Mouse (Mus musculus): ENCODE measurements around the gene Adamtsl2. TPM values are rescaled to one million over a fixed set of nuclear protein-coding genes. Genes with fewer than 3 reads are reported as not detected.

Gene Adamtsl2
- total RNA-seq, 2 experiments from 2014 or later: 24.7 to 30.6 TPM

DNA sequence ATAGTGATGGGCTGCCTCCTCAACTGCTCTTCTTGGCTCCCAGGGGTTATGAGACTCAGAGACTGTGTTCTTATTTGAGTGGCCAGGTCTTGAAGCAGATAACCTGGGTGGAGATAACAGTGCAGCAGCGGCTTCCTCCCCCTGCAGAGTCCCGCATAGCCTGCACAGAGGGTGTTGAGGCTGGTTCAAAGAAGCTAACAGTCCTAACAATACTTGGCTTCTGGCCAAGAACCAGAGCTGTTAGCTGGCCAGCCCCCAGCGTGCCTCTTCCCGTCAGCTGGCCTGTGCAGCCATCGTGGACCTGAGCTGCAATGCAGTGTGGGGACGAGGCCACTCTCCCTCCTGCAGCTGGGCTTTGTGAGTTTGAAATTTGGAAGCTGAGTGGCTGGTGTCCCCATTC lies 18.6 kb downstream of the Adamtsl2 start:
- intact Hi-C loops (cut with DNase I): no loop called here
- peak in 1 of 2 experiments; percentile 85 for DNase-seq (ENCODE audit: extremely low spot score in 1 of 2, low spot score in 2 of 2)

- peak in 1 of 2 experiments; percentile 62 for DNase-seq (ENCODE audit: extremely low spot score in 1 of 2, low spot score in 2 of 2)
- intact Hi-C loops (cut with DNase I): no loop called here
Observed at GRCm38 (mm10) chr2:27103554-27103953, 24.4 kb downstream of the Adamtsl2 start.

- intact Hi-C loops (cut with DNase I): no loop called here
Observed at GRCm38 (mm10) chr2:27106816-27107215, 27.6 kb downstream of the Adamtsl2 start.

DNA sequence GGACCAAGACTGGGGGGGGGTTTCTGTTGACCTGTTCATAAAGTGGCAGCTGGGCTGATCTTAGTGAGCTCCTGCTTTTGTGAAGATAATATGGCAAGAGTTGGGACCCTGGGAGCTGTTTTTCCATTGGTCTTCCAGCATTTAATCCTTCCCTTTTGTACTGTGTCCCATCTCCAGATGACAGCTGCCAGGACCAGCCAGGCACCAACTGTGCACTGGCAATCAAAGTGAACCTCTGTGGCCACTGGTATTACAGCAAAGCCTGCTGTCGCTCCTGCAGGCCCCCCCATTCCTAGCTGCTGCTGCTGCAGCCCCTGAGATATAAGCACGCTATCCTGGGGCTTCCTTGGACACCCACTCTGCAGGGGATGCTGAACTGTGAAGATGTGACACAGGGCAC lies 29.0 kb downstream of the Adamtsl2 start:
- DNase-seq (ENCODE audit: extremely low spot score in 1 of 2, low spot score in 2 of 2): no peak
- intact Hi-C loops (cut with DNase I): no loop called here

More at GRCm38 (mm10) chr2:27106816-27107215, 27.6 kb downstream of the Adamtsl2 start:
- DNase-seq (ENCODE audit: extremely low spot score in 1 of 2, low spot score in 2 of 2): no peak

DNA sequence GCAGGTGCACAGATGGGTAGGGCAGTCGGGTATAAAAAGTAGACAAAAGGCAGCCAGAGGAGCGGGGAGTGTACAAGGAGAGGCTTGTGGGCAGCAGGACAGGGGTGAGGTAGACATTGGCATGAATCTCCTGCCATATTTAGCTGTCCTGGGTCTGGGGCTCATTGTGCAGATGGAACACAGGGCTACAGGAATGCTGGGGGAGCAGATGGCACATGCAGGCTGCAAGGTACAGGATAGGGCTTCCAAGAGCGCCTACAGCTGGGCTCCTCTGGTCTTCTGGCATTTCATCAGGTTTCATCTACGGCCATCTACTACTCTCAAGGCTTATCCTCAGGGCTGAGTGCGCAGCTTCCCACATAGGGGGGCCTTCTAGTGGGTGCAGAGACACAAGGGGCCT lies 29.9 kb downstream of the Adamtsl2 start:
- intact Hi-C loops (cut with DNase I): no loop called here
- no peak for DNase-seq (ENCODE audit: extremely low spot score in 1 of 2, low spot score in 2 of 2)

GRCm38 (mm10) chr2:27112585-27112984 lies 33.4 kb downstream of the Adamtsl2 start:
- intact Hi-C loops (cut with DNase I): no loop called here
- no peak for DNase-seq (ENCODE audit: extremely low spot score in 1 of 2, low spot score in 2 of 2)

- intact Hi-C loops (cut with DNase I): no loop called here
- DNase-seq (ENCODE audit: extremely low spot score in 1 of 2, low spot score in 2 of 2): no peak
Observed at GRCm38 (mm10) chr2:27114169-27114568, 35.0 kb downstream of the Adamtsl2 start.

DNA sequence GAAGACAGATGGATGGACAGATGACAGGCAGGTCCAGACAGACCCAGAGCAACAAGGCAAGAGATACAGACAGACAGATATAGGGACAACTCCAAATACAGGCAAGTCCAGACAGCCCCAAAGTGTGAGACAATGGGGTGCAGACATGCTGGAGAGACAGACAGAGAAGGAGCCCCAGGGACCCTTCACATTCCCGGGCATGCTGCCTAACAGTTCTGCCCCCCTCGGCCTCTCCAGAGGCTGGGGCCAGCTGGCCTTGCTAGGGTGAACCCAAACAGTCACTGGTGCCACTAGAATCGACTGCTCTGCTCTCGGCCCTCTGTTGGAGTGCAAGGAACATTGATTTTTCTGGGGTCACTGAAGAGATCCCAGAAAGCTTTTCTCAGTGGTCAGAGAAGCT lies 39.3 kb downstream of the Adamtsl2 start:
- intact Hi-C loops (cut with DNase I): no loop called here

DNA sequence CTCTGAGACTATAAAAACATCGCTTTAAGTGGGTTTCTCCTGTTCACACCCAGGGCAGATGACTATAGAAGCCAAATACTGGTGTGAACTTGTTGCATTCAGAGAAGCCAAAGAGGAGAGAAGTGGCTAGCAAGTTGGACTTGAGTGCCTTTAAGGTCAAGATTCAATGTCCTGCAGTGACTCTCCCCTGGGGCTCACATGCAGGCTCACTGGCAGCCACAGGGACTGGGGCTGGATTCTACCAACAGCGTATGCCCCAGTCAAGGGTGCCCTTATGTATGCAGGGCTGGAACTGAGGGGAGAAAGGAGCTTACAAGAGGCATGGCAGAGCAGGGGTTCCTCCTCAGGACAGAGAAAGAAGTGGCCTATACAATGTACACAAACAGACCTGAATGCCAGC lies 40.6 kb downstream of the Adamtsl2 start:
- intact Hi-C loops (cut with DNase I): loop anchor here (5.0 kb wide), 2 partner anchors 77 to 103 kb away; no protein-coding TSS in a partner anchor
- DNase-seq (ENCODE audit: extremely low spot score in 1 of 2, low spot score in 2 of 2): no peak

More for the DNA sequence above, 39.3 kb downstream of the Adamtsl2 start:
- DNase-seq (ENCODE audit: extremely low spot score in 1 of 2, low spot score in 2 of 2): no peak

DNA sequence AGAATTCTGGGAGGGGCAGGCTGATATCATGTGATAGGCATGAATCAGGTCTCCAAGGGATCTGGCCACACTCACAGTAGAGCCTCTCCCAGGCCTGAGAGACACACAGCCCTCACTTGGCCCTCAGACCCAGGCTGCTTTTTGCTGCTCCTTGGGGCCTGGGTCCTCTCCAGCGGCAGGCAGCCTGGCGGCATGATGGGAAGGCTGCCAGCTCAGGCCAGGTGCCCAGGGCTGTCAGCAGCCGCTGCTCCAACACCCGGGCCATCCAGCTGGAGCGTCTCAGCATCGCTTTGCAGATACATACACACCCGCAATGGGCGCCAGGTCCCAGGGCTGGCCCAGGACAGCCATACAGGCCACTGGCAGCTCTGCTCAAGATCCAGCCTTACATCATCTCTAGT lies 41.1 kb downstream of the Adamtsl2 start:
- intact Hi-C loops (cut with DNase I): loop anchor here (5.0 kb wide), 2 partner anchors 78 to 102 kb away; no protein-coding TSS in a partner anchor
- DNase-seq (ENCODE audit: extremely low spot score in 1 of 2, low spot score in 2 of 2): peak in 1 of 2 experiments; percentile 59

DNA sequence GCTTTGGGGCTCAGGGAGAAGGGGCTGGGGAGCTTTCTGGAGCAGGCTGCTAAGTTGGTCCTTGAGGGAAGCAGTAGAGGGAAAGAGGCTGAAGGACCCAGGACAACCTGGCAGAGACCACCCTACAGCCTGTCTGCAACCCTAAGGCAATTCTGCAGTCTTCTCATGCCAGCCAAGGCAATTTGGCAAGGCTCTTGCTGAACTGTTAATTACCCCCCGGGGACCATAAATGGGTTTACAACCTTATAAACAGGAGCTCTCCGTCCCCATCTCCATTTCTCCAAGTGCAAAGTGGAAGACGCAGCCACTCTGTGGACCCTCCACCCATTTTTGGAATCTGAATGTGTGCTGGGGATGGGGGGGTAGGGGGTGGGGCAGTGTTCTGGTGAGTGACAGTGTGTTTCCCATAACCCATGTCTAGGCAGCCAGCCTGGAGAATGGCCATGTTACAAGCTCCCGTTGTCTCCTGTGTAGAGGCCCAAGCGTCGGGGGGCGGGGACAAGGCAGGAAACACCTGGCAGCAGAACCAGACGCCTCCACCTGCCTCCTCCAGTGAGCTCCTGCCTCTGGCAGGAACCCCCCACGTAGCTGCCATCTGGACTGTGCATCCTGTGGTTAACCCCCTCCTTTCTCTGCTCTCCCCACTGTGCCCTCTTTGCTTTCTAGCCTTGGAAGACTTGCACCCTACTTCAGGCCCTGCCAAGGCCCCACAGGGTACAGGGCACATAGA lies 42.6 kb downstream of the Adamtsl2 start:
- DNase-seq (ENCODE audit: extremely low spot score in 1 of 2, low spot score in 2 of 2): peak in 1 of 2 experiments; percentile 84
- intact Hi-C loops (cut with DNase I): loop anchor here (5.0 kb wide), 2 partner anchors 79 to 101 kb away; no protein-coding TSS in a partner anchor

GRCm38 (mm10) chr2:27122578-27122977 lies 43.4 kb downstream of the Adamtsl2 start:
- intact Hi-C loops (cut with DNase I): loop anchor here (5.0 kb wide), 2 partner anchors 80 to 100 kb away; no protein-coding TSS in a partner anchor
- no peak for DNase-seq (ENCODE audit: extremely low spot score in 1 of 2, low spot score in 2 of 2)

- intact Hi-C loops (cut with DNase I): loop anchor here (5.0 kb wide), 2 partner anchors 81 to 99 kb away; no protein-coding TSS in a partner anchor
- DNase-seq (ENCODE audit: extremely low spot score in 1 of 2, low spot score in 2 of 2): no peak
Observed at GRCm38 (mm10) chr2:27123121-27123520, 43.9 kb downstream of the Adamtsl2 start.

GRCm38 (mm10) chr2:27125979-27126378 lies 46.8 kb downstream of the Adamtsl2 start:
- intact Hi-C loops (cut with DNase I): no loop called here
- DNase-seq (ENCODE audit: extremely low spot score in 1 of 2, low spot score in 2 of 2): peak in 1 of 2 experiments; percentile 65

DNA sequence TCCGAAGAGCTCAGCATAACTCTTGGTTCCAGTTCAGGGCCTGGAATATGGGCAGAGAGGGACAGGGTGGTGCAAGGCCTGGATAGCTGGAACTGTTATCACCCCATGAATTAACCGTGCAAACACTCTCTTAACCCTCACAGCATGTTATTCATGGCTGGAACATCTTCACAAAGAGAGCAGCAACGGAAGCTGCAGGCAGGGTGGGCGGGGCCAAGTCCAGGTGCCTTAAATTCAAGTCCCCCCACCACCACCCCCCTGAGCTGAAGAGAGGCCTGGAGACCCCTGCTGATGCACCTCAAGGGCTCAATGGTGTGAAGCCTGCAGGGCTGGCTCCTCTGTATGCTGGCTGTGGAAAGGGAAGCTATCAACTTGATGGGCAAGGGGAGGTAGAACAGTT lies 47.3 kb downstream of the Adamtsl2 start:
- intact Hi-C loops (cut with DNase I): no loop called here
- DNase-seq (ENCODE audit: extremely low spot score in 1 of 2, low spot score in 2 of 2): no peak

- intact Hi-C loops (cut with DNase I): no loop called here
Observed at GRCm38 (mm10) chr2:27128990-27129389, 49.8 kb downstream of the Adamtsl2 start.

DNA sequence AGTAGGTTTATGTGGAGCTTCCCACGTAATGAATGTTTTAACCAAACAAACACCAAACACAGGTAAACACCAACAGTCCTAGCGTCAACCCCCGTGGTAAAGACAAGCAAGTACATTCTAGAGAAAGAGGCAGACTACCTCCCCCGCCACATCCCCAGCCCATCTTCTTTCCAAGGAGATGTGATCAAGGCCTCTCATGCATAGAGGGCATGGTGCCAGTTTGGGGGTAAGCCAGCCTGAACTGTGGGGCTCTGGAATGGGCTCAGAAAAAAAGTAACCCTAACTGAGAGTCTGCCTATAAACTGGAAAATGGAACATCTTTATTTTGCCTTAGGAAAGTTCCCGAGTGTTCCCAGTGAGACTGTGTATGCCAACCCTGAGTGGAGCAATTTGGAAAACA lies 56.8 kb downstream of the Adamtsl2 start:
- DNase-seq (ENCODE audit: extremely low spot score in 1 of 2, low spot score in 2 of 2): no peak
- intact Hi-C loops (cut with DNase I): no loop called here

More at GRCm38 (mm10) chr2:27128990-27129389, 49.8 kb downstream of the Adamtsl2 start:
- no peak for DNase-seq (ENCODE audit: extremely low spot score in 1 of 2, low spot score in 2 of 2)

DNA sequence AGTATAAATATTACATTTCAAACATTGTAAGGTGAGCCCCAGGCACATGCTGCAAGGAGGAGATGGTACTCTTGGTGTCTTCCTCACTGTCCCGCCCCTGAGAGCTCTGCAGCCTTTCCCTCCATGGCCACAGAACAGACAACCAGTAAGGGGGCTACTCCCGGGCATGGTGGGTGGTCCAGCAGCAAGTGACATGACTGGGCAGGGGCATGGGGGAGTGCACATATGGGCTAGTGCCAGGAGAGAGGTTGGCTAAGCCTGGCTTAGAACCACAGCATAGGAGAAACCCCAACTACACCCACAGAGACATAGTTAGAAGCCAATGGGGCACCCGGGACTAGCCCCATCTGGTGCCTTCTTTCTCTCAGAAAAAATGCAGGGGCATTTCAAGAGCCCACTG lies 57.2 kb downstream of the Adamtsl2 start:
- no peak for DNase-seq (ENCODE audit: extremely low spot score in 1 of 2, low spot score in 2 of 2)
- intact Hi-C loops (cut with DNase I): no loop called here

DNA sequence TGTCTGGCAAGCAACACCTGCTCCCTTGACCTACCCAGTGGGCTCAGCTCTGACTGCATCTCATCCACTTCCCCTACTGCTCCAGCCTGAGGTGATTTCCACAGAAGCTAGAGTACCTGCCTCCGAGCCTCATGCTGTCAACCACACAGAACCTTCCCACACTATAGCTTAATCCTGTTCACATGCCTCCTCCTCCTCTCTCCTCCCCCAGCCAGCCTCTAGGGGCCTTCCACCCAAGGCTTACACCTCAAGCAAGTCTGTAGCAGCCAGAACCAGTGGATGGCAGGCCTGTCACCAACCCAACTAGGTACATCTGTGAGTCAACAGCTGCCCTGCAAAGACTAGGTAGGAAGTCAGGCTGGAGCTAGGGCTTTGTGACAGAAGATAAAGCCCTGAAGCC lies 57.6 kb downstream of the Adamtsl2 start:
- intact Hi-C loops (cut with DNase I): no loop called here
- no peak for DNase-seq (ENCODE audit: extremely low spot score in 1 of 2, low spot score in 2 of 2)

DNA sequence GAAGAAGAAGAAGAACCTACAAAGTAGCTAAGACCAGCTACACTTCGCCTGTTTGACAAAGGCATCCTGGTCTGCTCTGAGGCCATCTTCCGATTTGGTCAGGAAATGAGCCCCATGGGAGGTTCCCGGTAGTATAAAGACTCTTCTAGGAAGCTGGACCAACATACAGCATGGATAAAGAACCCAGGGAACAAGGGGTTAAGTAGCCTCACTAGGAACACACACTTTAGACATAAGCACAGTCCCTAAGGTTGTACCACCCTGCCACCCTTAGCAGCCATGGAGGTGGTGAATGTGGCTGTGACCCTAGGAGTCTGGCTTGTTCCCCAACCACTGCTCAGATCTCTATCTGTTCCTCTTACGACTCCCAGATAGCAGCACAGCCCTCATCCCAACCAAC lies 59.2 kb downstream of the Adamtsl2 start:
- DNase-seq (ENCODE audit: extremely low spot score in 1 of 2, low spot score in 2 of 2): no peak
- intact Hi-C loops (cut with DNase I): no loop called here
